Mouse (Mus musculus) hindbrain, embryonic 10.5 days (tissue): Measurements from ENCODE around the gene Ubap1l. TPM values are rescaled to one million over a fixed set of nuclear protein-coding genes. Genes with fewer than 3 reads are reported as not detected.

Experiments used
- DNase-seq: peaks from one replicate; pipeline ENCODE4 v3.0.0-alpha.2; 2017; ENCODE audit warnings: low spot score
- H3K27ac ChIP-seq: fragments of 300-500 bp; sonication (generic); 2 replicates; pipeline ENCODE4 v1.5.1; 2016; ENCODE audit warnings: mild to moderate bottlenecking, moderate library complexity
- H3K27me3 ChIP-seq: fragments of 300-500 bp; sonication (generic); 2 replicates; pipeline ENCODE4 v1.6.1; 2016; ENCODE audit warnings: mild to moderate bottlenecking; ENCODE audit not compliant: poor library complexity, insufficient read depth, severe bottlenecking
- H3K36me3 ChIP-seq: fragments of 300-500 bp; sonication (generic); 2 replicates; pipeline ENCODE4 v1.6.1; 2016; ENCODE audit warnings: mild to moderate bottlenecking, moderate library complexity
- H3K4me1 ChIP-seq: fragments of 300-500 bp; sonication (generic); replicated peaks from 2 replicates; pipeline ENCODE4 v1.6.1; 2016; ENCODE audit warnings: mild to moderate bottlenecking
- H3K4me3 ChIP-seq: fragments of 300-500 bp; sonication (generic); 2 replicates; pipeline ENCODE4 v1.5.1; 2016; ENCODE audit warnings: mild to moderate bottlenecking, moderate library complexity
- H3K9me3 ChIP-seq: fragments of 300-500 bp; sonication (generic); 2 replicates; pipeline ENCODE4 v1.6.1; 2016; ENCODE audit warnings: mild to moderate bottlenecking, moderate library complexity
- WGBS: fragments of 180-500 bp; shearing (Covaris S2); methylation state at CpG from one replicate; pipeline ENCODE4 v1.1.7; 2016; 5-methylcytosine and 5-hydroxymethylcytosine counted together
- polyA plus RNA-seq: library from polyadenylated mRNA; unstranded; fragments of >200 nt; fragmentation: Nextera tagmentation; extraction: Ambion mirVana; gene quantifications from 2 replicates; pipeline ENCODE4 v1.2.1, GENCODE M21; 2016

Ubap1l gene
- polyA plus RNA-seq, 1 experiment from 2014 or later = 0.10 TPM

- Histone ChIP-seq H3K27ac (no peak overlapping the region), H3K4me3 (no peak overlapping the region), H3K27me3 (peaks cover under 1% of the 10 kb centered on the region), H3K4me1 (0 out of 2 replicates have a peak, but pooled peaks cover 3% of the 10 kb centered on the region), H3K36me3 (no peaks in the 10 kb centered on the region), H3K9me3 (no peaks in the 10 kb centered on the region)
- no peak for DNase-seq
- 84% methylated on average over 15 of the region's 15 CpGs for WGBS
Measured at GRCm38 (mm10) chr9:65404331-65405183, 43.7 kb downstream of the Ubap1l start.

DNA sequence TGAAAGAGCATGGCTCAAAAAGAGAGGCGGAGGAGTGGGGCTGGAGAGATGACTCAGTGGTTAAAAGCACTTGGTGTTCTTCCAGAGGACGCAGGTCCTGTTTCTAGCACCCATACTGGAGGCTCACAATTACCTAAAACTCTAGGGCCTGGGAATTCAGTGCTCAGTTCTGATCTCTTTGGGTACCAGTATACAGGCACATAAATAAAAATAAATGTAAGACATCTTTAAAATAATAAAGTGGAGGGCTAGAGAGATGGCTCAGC, 44.3 kb downstream of the Ubap1l start:
- Histone ChIP-seq H3K36me3 (no peaks in the 10 kb centered on the region), H3K27me3 (no peaks in the 10 kb centered on the region), H3K27ac (no peak overlapping the region), H3K4me1 (0 out of 2 replicates have a peak, but pooled peaks cover 3% of the 10 kb centered on the region), H3K4me3 (no peak overlapping the region), H3K9me3 (no peaks in the 10 kb centered on the region)
- 85% methylated on average over 2 of the region's 2 CpGs for WGBS
- DNase-seq = no peak

- no peak for DNase-seq
Measured at GRCm38 (mm10) chr9:65407327-65407726, 46.5 kb downstream of the Ubap1l start.

DNA sequence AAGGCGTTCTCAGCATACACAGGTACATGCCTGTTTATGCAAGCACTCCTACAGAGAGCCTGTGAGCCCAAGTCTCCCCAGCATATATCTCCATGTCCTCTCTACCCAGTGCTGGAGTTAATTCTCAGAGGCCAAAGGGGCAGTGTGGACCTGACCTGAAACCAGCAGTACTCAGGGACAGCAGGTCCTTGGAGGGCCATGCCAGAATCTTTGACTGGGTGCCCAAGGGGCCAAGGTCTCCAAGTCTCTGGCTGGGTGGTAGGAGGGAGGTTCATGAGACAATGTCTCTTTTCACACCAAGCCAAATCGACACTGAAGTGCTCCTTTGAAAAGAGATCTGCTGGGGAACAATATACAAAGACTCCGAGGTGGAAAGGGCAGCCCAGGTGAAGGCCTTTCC, 47.0 kb downstream of the Ubap1l start:
- Histone ChIP-seq H3K27me3 (no peaks in the 10 kb centered on the region), H3K36me3 (no peaks in the 10 kb centered on the region), H3K4me3 (no peak overlapping the region), H3K27ac (no peak overlapping the region), H3K4me1 (no peaks in the 10 kb centered on the region), H3K9me3 (no peaks in the 10 kb centered on the region)
- 71% methylated on average over 3 of the region's 3 CpGs for WGBS
- no peak for DNase-seq

More at GRCm38 (mm10) chr9:65407327-65407726, 46.5 kb downstream of the Ubap1l start:
- Histone ChIP-seq H3K36me3 (no peaks in the 10 kb centered on the region), H3K4me3 (no peak overlapping the region), H3K27ac (no peak overlapping the region), H3K9me3 (no peaks in the 10 kb centered on the region), H3K27me3 (no peaks in the 10 kb centered on the region), H3K4me1 (no peaks in the 10 kb centered on the region)
- 80% methylated on average over 5 of the region's 5 CpGs for WGBS

DNA sequence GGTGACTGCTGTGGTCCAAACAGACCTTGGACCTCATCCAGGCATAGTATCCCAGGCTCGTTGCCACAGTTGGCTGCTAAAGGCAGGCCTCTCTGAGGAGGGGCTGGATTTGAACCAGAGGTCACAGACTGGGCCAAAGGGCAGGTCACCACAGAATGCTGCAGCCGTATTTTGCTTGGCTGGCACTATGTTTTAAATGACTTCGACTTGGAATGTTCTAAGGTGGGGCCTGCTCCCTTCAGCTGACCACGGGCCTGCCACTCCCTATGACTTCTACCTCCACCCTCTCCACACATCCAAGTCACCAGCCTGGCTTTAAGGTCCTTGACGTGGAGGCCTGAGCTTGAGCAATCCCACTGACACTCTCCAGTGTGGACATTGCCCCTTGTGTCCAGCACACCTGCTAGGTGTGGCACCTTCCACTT, 48.0 kb downstream of the Ubap1l start:
- H3K27me3 ChIP-seq = no peaks in the 10 kb centered on the region
- no peak for DNase-seq
- no peak overlapping the region for H3K27ac ChIP-seq
- no peaks in the 10 kb centered on the region for H3K9me3 ChIP-seq
- no peaks in the 10 kb centered on the region for H3K4me1 ChIP-seq
- H3K4me3 ChIP-seq = no peak overlapping the region
- H3K36me3 ChIP-seq = no peaks in the 10 kb centered on the region
- WGBS = 73% methylated on average over 5 of the region's 5 CpGs

DNA sequence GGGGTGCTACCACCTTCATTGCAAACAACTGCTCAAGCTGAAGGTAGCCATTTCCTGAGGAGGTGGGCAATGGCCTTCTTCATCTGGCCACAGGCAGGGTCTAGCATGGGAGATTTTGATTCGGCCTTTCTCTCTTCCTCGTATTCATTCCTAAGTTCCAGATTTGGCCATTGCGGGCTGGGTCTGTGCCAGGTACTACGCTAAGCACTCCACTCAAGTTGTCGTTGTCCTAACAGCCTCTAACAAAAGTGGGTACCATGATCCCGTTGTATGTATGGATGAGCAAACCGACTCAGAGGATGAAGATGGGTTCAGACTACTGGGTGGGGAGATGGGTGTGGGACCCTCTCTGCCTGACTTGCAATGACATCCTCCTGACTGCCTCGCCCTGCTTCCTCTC, 49.5 kb downstream of the Ubap1l start:
- 94% methylated on average over 8 of the region's 8 CpGs for WGBS
- Histone ChIP-seq H3K36me3 (no peaks in the 10 kb centered on the region), H3K4me3 (no peak overlapping the region), H3K27me3 (no peaks in the 10 kb centered on the region), H3K27ac (no peak overlapping the region), H3K9me3 (no peaks in the 10 kb centered on the region), H3K4me1 (no peaks in the 10 kb centered on the region)
- DNase-seq = no peak

DNA sequence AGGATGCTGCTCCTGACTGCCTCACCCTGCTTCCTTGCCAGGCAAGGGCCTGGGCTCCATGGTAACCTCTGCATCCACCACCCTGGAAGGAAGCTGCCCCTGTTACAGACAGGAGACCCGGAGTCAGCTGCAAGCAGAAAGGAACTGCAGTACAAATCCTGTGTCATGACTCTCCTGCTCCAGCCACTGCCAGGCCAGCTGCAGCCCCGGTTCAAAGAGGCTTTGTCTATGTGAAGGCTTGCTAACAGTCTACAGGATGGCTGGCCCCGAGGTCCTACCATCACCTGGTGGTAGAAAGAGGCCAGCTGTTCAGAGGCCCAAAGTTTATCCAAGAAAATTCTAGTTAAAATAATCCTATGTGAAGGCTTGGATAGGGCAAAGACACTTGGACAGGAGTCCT, 50.5 kb downstream of the Ubap1l start:
- H3K27ac ChIP-seq = no peak overlapping the region
- H3K4me1 ChIP-seq = no peaks in the 10 kb centered on the region
- no peak for DNase-seq
- no peaks in the 10 kb centered on the region for H3K9me3 ChIP-seq
- no peaks in the 10 kb centered on the region for H3K36me3 ChIP-seq
- H3K4me3 ChIP-seq = no peak overlapping the region
- 75% methylated on average over 3 of the region's 3 CpGs for WGBS
- H3K27me3 ChIP-seq = no peaks in the 10 kb centered on the region

DNA sequence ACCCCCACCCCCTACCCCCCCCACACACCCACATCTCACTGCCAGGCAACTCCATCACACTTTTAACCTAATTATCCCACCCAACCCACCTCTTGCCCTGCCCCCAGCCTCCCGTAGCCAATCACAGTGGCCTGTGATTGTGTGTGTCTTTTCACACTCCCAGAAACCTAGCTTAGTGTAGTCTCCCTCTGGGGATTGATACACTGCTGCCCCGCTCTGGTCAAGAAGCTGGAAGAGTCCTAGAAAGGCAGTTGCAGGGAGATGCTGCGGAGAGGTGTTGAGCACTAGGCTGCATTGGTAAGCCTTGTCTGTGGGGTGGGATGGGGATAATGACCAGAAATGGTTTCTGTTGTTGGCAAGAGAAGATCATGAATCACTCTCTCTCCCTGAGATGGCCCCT, 56.9 kb downstream of the Ubap1l start:
- Histone ChIP-seq H3K4me1 (0 out of 2 replicates have a peak, but pooled peaks cover 3% of the 10 kb centered on the region), H3K27ac (no peak overlapping the region), H3K27me3 (no peaks in the 10 kb centered on the region), H3K4me3 (no peak overlapping the region), H3K36me3 (no peaks in the 10 kb centered on the region), H3K9me3 (no peaks in the 10 kb centered on the region)
- no peak for DNase-seq
- 61% methylated on average over 3 of the region's 3 CpGs for WGBS

GRCm38 (mm10) chr9:65419633-65420032, 58.8 kb downstream of the Ubap1l start:
- no peaks in the 10 kb centered on the region for H3K9me3 ChIP-seq

GRCm38 (mm10) chr9:65422760-65423501, 62.1 kb downstream of the Ubap1l start, which contains the start of gene Slc51b:
TSS of gene Slc51b (minus strand) at chr9:65422955.
- Histone ChIP-seq H3K4me1 (0 out of 2 replicates have a peak, but pooled peaks cover 3% of the 10 kb centered on the region), H3K27me3 (no peaks in the 10 kb centered on the region), H3K27ac (no peak within 1 kb of the TSS), H3K9me3 (no peaks in the 10 kb centered on the region), H3K36me3 (no peaks in the 10 kb centered on the region), H3K4me3 (no peak within 1 kb of the TSS)
- no peak for DNase-seq
- WGBS = 83% methylated on average over 11 of the region's 11 CpGs

More at GRCm38 (mm10) chr9:65419633-65420032, 58.8 kb downstream of the Ubap1l start:
- WGBS = 74% methylated on average over 3 of the region's 3 CpGs
- Histone ChIP-seq H3K36me3 (no peaks in the 10 kb centered on the region), H3K4me3 (no peak overlapping the region), H3K27ac (no peak overlapping the region), H3K27me3 (no peaks in the 10 kb centered on the region), H3K4me1 (0 out of 2 replicates have a peak, but pooled peaks cover 4% of the 10 kb centered on the region)
- no peak for DNase-seq

- no peaks in the 10 kb centered on the region for H3K27me3 ChIP-seq
- 47% methylated on average over 3 of the region's 3 CpGs for WGBS
- H3K27ac ChIP-seq = no peak overlapping the region
- H3K9me3 ChIP-seq = no peaks in the 10 kb centered on the region
- no peak overlapping the region for H3K4me3 ChIP-seq
- 0 out of 2 replicates have a peak, but pooled peaks cover 3% of the 10 kb centered on the region for H3K4me1 ChIP-seq
- no peak for DNase-seq
- H3K36me3 ChIP-seq = no peaks in the 10 kb centered on the region
Measured at GRCm38 (mm10) chr9:65424393-65424792, 63.6 kb downstream of the Ubap1l start.

DNA sequence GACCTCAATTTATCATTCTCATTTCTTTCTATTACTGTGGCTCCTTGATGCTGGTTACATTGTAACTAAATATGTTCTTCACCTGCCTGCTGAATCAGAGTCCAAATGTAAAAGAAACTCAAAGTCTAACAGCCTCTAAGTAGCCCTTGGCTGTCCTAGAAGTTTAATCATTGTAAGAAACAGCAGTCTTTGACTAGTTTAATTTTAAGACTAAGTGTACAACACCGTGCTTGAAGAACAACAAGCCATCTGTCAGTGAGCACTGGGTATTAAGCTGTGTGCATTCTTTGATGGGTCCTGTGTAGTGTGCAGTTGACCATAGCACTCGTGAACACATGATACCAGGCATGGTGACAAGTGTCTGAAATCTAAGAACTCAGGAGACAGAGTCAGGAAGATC, 66.7 kb downstream of the Ubap1l start:
- no peak overlapping the region for H3K27ac ChIP-seq
- no peak overlapping the region for H3K4me3 ChIP-seq
- DNase-seq = no peak
- 80% methylated on average over 2 of the region's 2 CpGs for WGBS
- H3K4me1 ChIP-seq = 0 out of 2 replicates have a peak, but pooled peaks cover 3% of the 10 kb centered on the region
- H3K27me3 ChIP-seq = no peaks in the 10 kb centered on the region
- no peaks in the 10 kb centered on the region for H3K36me3 ChIP-seq
- H3K9me3 ChIP-seq = no peaks in the 10 kb centered on the region

GRCm38 (mm10) chr9:65428003-65428402, 67.2 kb downstream of the Ubap1l start:
- H3K27ac ChIP-seq = no peak overlapping the region
- DNase-seq = no peak
- 0 out of 2 replicates have a peak, but pooled peaks cover 3% of the 10 kb centered on the region for H3K4me1 ChIP-seq
- no peaks in the 10 kb centered on the region for H3K9me3 ChIP-seq
- no peaks in the 10 kb centered on the region for H3K36me3 ChIP-seq
- no peak overlapping the region for H3K4me3 ChIP-seq
- 89% methylated on average over 5 of the region's 5 CpGs for WGBS
- H3K27me3 ChIP-seq = no peaks in the 10 kb centered on the region
